Mouse (Mus musculus): ENCODE measurements around the gene Col4a3bp.
"Not testable (repeated sequence)": the region's sequence is repeated elsewhere in the genome, so short reads cannot be mapped to it uniquely, and the experiment has no call there.

The Col4a3bp gene

DNA sequence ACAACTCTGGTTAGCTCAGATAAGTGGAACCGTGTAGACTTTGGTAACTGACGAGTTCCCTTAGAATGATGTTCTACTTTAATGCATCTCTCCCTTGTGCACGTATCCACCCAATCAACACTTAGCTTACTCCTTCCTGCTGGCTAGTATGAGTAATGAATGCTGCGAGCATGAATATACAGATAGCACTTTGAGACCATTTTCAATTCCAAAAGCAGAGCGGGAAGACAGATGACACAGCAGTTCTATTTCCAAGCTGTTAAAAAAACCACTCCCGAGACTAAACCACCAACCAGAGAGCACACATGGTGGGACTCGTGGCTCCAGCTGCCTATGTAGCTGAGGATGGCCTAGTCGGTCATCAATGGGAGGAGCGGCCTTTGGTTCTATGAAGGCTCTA, 110.6 kb downstream of the Col4a3bp start:
- no peak for DNase-seq (ENCODE audit: low spot score in 2 of 2)

- DNase-seq (ENCODE audit: low spot score in 2 of 2), result no peak
Measured at GRCm38 (mm10) chr13:96656673-96657072, 114.3 kb downstream of the Col4a3bp start.

- no peak for DNase-seq (ENCODE audit: low spot score in 2 of 2)
Measured at GRCm38 (mm10) chr13:96658936-96659335, 116.5 kb downstream of the Col4a3bp start.

DNA sequence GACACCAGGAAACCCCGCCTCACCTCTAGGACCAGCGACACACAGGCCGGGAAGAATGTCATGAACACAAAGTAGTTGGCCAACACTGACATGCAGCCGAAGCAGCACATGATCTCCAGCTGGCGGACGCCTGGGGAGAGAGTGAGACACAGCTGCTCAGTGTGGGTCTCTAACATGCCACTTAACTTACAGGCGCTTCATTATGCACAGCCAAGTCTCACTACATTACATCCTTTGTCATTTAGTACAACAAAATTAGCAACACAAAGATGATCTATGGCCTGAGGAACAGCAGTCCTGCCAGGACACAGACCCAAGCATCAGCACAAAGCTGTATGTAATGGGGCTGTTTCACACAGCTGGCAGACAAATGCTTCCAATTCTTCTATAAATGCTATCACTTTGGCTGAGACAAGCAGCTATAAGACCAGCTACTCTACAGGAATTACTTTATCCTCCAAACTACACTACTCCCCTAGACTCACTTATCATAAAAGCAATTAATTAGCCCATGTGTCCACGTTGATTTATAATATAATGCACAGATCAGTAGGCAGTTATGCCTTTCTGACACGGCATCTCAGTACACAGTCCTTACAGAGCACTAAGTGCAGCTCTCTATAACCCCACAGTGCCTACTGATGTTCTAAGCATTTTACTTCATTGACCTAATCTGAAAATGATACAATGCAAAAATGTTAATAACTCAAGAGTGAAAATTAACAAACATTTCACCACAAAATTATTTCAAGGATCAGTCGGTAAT, 117.9 kb downstream of the Col4a3bp start:
- DNase-seq (ENCODE audit: low spot score in 2 of 2), result no peak

DNA sequence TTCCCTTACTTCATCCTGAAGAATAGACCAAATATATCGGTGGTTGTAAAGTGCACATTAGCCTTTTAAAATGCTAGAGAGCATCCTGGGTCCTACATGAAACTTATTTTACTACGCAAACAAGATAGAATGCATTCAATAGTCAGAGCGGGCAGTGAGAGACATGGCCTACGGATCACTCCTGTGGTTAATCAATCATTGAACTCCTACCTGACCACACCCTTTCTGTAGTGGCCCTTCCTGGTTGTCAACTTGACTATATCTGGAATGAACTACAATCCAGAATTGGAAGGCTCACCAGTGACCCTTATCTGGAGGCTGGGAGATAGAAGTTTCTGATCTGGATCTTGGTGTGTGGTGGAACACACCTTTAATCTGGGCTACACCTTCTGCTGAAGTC, 120.7 kb downstream of the Col4a3bp start:
- not testable (repeated sequence) for DNase-seq (ENCODE audit: low spot score in 2 of 2)

DNA sequence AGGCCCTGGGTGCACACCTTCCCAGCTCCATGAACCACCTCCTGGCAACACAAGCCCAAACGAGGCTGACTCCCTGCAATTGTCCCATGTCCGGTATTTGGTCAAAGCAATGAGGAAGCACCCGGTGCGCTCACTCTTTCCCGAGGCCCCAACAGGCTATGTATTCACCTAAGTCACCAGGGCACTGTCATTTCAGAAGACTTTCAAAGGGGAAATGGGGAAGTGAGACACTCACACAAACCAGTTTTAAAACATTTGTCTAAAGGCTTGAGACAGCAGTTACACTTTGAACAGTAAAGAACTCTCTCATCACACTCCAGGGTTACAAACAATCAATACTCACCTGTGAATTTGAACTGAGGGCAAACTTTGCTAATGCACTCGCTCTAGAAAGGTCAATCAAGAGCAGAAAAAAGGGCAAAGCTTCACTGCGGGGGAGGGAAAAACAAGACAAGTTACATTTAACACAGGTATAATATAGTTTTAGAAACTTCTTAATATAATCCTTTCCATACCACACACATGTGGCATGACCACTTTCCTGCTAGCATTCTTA, 122.1 kb downstream of the Col4a3bp start:
- DNase-seq (ENCODE audit: low spot score in 2 of 2), result no peak

GRCm38 (mm10) chr13:96670019-96670405, 127.6 kb downstream of the Col4a3bp start:
- DNase-seq (ENCODE audit: low spot score in 2 of 2), result no peak

DNA sequence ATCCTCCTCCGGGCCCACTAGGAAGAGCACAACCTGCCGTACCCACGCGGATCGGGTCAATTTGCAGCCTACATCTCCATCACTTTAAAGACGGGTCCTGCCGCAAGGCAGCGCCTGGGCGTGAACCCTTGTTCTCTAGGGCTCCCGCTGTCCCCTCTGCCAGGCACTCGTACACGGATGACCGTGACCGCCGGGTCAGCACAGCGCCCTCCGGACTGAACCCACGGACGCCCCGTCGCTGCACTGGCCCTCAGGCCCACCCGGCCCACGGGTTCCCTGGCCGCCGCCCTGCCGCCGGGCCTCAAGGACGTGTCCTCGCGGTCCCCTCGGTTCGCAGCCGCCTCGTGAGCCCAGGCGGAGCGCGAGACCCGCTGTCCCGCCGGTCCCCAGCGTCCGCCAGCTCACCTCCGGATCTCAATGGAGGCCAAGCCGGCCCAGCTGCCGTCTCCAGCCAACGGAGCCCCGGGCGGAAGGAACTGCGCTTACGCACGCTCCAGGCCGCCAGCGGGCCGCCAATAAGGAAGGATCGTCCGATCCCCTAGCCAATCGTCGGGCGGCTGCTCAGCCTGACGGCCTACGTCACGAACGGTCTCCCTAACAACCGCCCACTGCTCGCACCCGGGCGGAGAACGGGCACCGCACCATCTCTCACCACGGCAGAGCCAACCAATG, 128.1 kb downstream of the Col4a3bp start, which contains the start of gene Hmgcr:
Hmgcr (minus strand) TSS at position 531 of the 672 bp plus-strand sequence.
- DNase-seq (ENCODE audit: low spot score in 2 of 2), result peak; percentile 95 to 96

- no peak for DNase-seq (ENCODE audit: low spot score in 2 of 2)
Measured at GRCm38 (mm10) chr13:96671078-96671905, 128.9 kb downstream of the Col4a3bp start.

DNA sequence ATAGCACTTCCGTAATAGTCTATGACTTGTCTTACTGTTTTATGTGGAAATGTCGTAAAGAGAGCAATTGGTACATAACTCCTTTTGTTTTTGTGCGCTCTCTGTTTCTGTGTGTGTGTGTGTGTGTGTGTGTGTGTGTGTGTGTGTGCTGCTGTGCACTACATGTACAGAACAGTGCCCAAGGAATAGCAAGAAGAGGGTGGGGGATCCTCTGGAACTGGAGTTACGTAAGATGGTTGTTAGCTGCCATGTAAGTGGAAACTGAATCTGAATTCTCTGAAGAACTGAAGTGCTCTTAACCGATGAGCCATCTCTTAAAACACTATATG, 129.5 kb downstream of the Col4a3bp start:
- DNase-seq (ENCODE audit: low spot score in 2 of 2), result no peak

DNA sequence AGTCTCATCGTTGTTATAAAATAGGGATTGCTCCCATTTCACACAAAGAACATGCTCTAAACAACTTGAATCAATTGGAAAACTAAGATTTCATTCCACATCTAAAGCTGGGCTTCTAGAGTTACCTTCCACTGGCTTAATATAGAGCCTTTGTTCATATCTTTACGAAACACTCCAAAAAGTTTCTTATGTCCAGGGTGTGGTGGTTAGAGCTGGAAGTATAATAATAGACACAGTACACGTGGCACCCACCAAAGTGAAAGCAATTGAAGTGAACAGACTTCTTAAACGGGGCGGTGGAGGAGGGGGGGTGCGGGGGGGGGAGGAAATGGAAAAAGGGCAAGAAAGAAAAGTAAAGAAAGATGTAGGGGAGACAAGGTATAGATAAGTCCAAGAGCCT, 129.9 kb downstream of the Col4a3bp start:
- DNase-seq (ENCODE audit: low spot score in 2 of 2), result no peak

DNA sequence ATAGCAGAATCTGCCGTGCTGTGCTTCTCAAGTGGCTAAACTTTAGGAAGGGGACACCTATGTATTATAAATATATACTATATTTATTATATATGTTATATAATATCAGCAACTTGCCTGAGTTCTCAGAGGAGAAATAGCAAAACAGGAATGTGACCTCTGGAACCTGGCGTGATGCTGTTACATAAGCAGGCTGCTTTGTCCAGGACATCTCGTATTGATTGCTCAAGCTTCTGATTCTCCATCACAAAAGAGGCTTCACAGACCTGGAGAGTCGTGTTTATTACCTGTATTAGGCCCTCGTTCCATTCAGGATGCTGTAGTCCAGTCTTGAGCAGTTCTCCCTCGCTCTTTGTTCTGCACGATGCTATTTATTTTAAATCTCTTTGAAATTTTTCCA, 131.4 kb downstream of the Col4a3bp start:
- no peak for DNase-seq (ENCODE audit: low spot score in 2 of 2)

DNA sequence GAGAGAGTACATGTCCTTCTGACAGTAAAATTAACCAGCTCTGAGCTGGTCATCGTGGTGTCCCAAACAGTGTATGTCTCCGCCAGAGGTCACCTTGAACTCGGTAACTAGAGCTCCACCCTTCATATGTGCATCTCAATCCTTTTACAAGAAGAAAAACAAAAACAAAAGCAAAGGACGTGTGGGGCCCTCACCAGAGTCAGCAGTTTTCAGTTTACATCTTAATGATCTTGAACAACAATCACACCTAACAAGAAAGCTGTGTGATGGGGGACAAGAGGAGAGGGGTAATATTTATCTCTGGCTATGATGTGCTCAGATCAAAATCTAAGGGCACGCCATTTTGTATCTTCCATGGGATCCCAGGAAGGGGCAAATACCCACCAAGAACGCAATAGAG, 133.3 kb downstream of the Col4a3bp start:
- DNase-seq (ENCODE audit: low spot score in 2 of 2), result no peak

DNA sequence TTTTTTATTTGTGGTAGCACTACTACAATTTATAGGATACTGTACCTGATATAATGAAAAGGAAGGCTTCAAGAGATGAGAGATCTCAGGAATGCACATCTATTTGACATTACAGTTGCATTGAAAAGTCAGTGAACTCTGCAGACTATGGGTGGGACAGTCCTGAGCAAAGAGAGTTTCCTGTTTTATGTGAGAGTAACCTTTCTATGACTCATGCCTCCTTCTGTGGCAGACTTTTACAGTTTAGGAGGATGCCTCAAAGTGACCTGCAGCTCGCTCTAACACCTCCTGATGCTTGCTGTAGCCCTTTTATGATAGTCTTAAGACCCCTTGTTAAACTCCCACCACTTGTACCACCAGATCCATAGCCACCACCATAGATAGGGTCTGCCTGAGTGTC, 134.7 kb downstream of the Col4a3bp start:
- no peak for DNase-seq (ENCODE audit: low spot score in 2 of 2)

DNA sequence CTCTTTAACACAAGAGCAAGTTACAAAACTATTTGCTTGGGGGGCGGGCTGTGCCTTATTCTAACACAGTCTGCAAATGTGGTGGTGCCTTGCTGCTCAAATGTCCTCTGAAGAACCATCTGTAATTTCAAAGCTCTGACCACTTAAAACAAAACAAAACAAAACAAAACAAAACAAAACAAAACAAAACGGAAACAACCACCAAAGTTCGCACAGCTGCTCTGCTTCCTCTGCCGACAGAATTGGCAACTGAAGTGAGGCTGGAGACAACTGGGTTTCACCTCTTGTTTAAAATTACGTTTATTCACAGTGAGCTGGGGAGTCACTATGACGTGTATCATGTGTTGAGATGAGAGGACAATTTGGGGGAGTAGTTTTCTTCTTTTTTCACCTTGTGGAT, 136.2 kb downstream of the Col4a3bp start:
- DNase-seq (ENCODE audit: low spot score in 2 of 2), result no peak

GRCm38 (mm10) chr13:96680163-96681087, 138.0 kb downstream of the Col4a3bp start:
- DNase-seq (ENCODE audit: low spot score in 2 of 2), result no peak

- no peak for DNase-seq (ENCODE audit: low spot score in 2 of 2)
Measured at GRCm38 (mm10) chr13:96681088-96681620, 138.7 kb downstream of the Col4a3bp start.

DNA sequence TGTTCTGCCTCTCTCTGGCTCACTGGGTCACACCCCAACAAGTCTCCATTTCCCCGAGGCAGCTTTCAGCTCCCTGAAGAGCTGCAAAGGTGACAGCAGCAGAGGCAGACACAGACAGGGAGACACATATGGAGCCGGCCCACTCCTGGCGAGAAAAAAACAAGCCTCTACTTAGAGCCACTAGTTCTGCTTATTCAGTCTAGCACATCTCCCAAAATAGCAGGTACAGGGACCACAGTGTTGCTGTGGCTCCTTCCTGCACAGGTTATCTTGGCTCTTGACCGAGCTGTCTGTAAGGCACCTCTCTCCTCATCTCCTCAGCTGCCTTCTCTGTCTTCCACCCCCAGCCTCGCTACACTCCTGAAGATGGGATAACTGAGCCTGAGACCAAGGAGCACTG, 142.4 kb downstream of the Col4a3bp start:
- no peak for DNase-seq (ENCODE audit: low spot score in 2 of 2)

- no peak for DNase-seq (ENCODE audit: low spot score in 2 of 2)
Measured at GRCm38 (mm10) chr13:96687261-96687660, 144.8 kb downstream of the Col4a3bp start.

Data from spleen, postnatal 4 days (tissue).